Mouse (Mus musculus) liver, embryonic 14.5 days (tissue): ENCODE measurements around the gene Uba52. TPM values are rescaled to one million over a fixed set of nuclear protein-coding genes. Genes with fewer than 3 reads are reported as not detected.
A peak's percentile ranks its signal among the peaks of the same experiment; 100 is the strongest.

Experiments
- ATAC-seq: fragments of 200-750 bp; cut with Nextera tagmentation; 2 replicates; pipeline ENCODE4 v1.8.0; 2017; ENCODE audit warnings: moderate number of reproducible peaks, mild to moderate bottlenecking, moderate library complexity; ENCODE audit not compliant: insufficient read depth
- DNase-seq, 3 experiments: peaks; one replicate each; pipeline ENCODE4 v3.0.0-alpha.2; 2012 to 2013; ENCODE audit warnings: low read depth in 3 of 3, low spot score in 3 of 3
- H3K27ac ChIP-seq: fragments of 300-500 bp; sonication (generic); 2 replicates; pipeline ENCODE4 v1.5.1; 2014; ENCODE audit warnings: moderate library complexity, mild to moderate bottlenecking, control low read depth, inconsistent platforms
- H3K27me3 ChIP-seq: fragments of 300-500 bp; sonication (generic); 2 replicates; pipeline ENCODE4 v1.6.1; 2014; ENCODE audit warnings: mild to moderate bottlenecking, low read length, moderate library complexity; ENCODE audit not compliant: control insufficient read depth, insufficient read depth
- H3K36me3 ChIP-seq: fragments of 300-500 bp; sonication (generic); replicated peaks from 2 replicates; pipeline ENCODE4 v1.6.1; 2014; ENCODE audit warnings: low read depth; ENCODE audit not compliant: control insufficient read depth, insufficient read depth
- H3K4me1 ChIP-seq, 2 experiments: fragments of 200-500 bp in 1 of 2; fragments of 300-500 bp in 1 of 2; sonication (generic) in 1 of 2; replicated peaks; 2 replicates each; pipeline ENCODE4 v1.6.1; 2012 to 2014; ENCODE audit warnings: antibody characterized with exemption in 1 of 2, inconsistent platforms in 1 of 2, low read length in 1 of 2; ENCODE audit not compliant: control insufficient read depth in 2 of 2, insufficient read depth in 2 of 2
- H3K4me2 ChIP-seq: fragments of 300-500 bp; sonication (generic); 2 replicates; pipeline ENCODE4 v1.6.1; 2014; ENCODE audit warnings: low read depth, mild to moderate bottlenecking, control low read depth, moderate library complexity
- H3K4me3 ChIP-seq, 2 experiments: fragments of 200-500 bp in 1 of 2; fragments of 300-500 bp in 1 of 2; sonication (generic) in 1 of 2; 2 replicates each; pipeline ENCODE4 v1.5.1; 2012 to 2014; ENCODE audit warnings: low read depth in 2 of 2, low read length in 2 of 2, mild to moderate bottlenecking in 2 of 2, control low read depth in 1 of 2, inconsistent platforms in 1 of 2, moderate library complexity in 1 of 2; ENCODE audit not compliant: insufficient read depth in 1 of 2
- H3K9ac ChIP-seq: fragments of 300-500 bp; sonication (generic); replicated peaks from 2 replicates; pipeline ENCODE4 v1.6.1; 2014; ENCODE audit warnings: mild to moderate bottlenecking, control low read depth, moderate library complexity
- H3K9me3 ChIP-seq: fragments of 300-500 bp; sonication (generic); 2 replicates; pipeline ENCODE4 v1.6.1; 2016; ENCODE audit warnings: low read length, mixed read lengths; ENCODE audit not compliant: control insufficient read depth
- CTCF ChIP-seq: IDR thresholded peaks from 2 replicates; pipeline ENCODE4 v1.5.1; 2016; ENCODE audit warnings: antibody characterized with exemption, low read depth, control low read depth
- EP300 ChIP-seq: IDR thresholded peaks from 2 replicates; pipeline ENCODE4 v1.6.1; 2016; ENCODE audit warnings: antibody characterized with exemption, low read depth
- WGBS: fragments of 180-500 bp; shearing (Covaris S2); extraction: QIAGEN DNeasy Blood & Tissue Kit; methylation state at CpG from one replicate; pipeline ENCODE4 v1.1.7; 2014; ENCODE audit not compliant: insufficient replicate concordance; 5-methylcytosine and 5-hydroxymethylcytosine counted together
- polyA plus RNA-seq, 2 experiments: library from polyadenylated mRNA; depleted of rRNA in 1 of 2; stranded (reverse) in 1 of 2; unstranded in 1 of 2; fragments of >200 nt; fragmentation: Nextera tagmentation in 1 of 2; extraction: Ambion mirVana in 1 of 2; gene quantifications; 2 replicates each; pipeline versions ENCODE4 v1.2.1 to v1.2.3; 2012 to 2014

Uba52 gene
- polyA plus RNA-seq, 2 experiments = 773 to 870 TPM

- DNase-seq = no peak
- TF ChIP-seq EP300 (no peak), CTCF (no peak)
- no peak overlapping the region for H3K27ac ChIP-seq
- 0 out of 4 replicates have a peak, but pooled peaks cover 0 to 2% of the 10 kb centered on the region in 2 experiments for H3K4me1 ChIP-seq
- H3K9ac ChIP-seq = no peak overlapping the region
- no peaks in the 10 kb centered on the region for H3K9me3 ChIP-seq
- ATAC-seq = no peak
- peak overlapping the region in 1 of 2 experiments; percentile 33; a peak in 2 of 4 replicates for H3K4me3 ChIP-seq
- H3K27me3 ChIP-seq = peaks cover 99% of the 10 kb centered on the region
- H3K4me2 ChIP-seq = peak overlapping the region; percentile 44
- H3K36me3 ChIP-seq = no peaks in the 10 kb centered on the region
- 1% methylated on average over 36 of the region's 41 CpGs for WGBS
Measured at GRCm38 (mm10) chr8:70489576-70489975, 21.0 kb downstream of the Uba52 start.

- no peak overlapping the region for H3K9ac ChIP-seq
- no peak for TF ChIP-seq CTCF
- TF ChIP-seq EP300 = no peak
- H3K27ac ChIP-seq = no peak overlapping the region
- H3K4me3 ChIP-seq = peak overlapping the region in 1 of 2 experiments; percentile 33; a peak in 2 of 4 replicates
- H3K36me3 ChIP-seq = no peaks in the 10 kb centered on the region
- DNase-seq (no peak), ATAC-seq (no peak)
- no peaks in the 10 kb centered on the region for H3K9me3 ChIP-seq
- peak overlapping the region; percentile 44 for H3K4me2 ChIP-seq
- peaks cover 97% of the 10 kb centered on the region for H3K27me3 ChIP-seq
- WGBS = 3% methylated on average over 14 of the region's 14 CpGs
- 0 out of 4 replicates have a peak, but pooled peaks cover 0 to 2% of the 10 kb centered on the region in 2 experiments for H3K4me1 ChIP-seq
Measured at GRCm38 (mm10) chr8:70488931-70489470, 21.6 kb downstream of the Uba52 start.

- H3K4me2 ChIP-seq = peak overlapping the region; percentile 43
- 1% methylated on average over 55 of the region's 55 CpGs for WGBS
- no peak overlapping the region for H3K27ac ChIP-seq
- ATAC-seq (0 out of 2 replicates have a peak, but pooled peaks have one; percentile 26), DNase-seq (no peak)
- TF ChIP-seq EP300 (no peak), CTCF (no peak)
- H3K27me3 ChIP-seq = peaks cover 94% of the 10 kb centered on the region
- no peaks in the 10 kb centered on the region for H3K9me3 ChIP-seq
- no peak overlapping the region for H3K9ac ChIP-seq
- no peaks in the 10 kb centered on the region for H3K36me3 ChIP-seq
- peak overlapping the region in 1 of 2 experiments; percentile 31; a peak in 2 of 4 replicates for H3K4me3 ChIP-seq
- 0 out of 4 replicates have a peak, but pooled peaks cover 0 to 2% of the 10 kb centered on the region in 2 experiments for H3K4me1 ChIP-seq
Measured at GRCm38 (mm10) chr8:70487993-70488796, 22.4 kb downstream of the Uba52 start.

DNA sequence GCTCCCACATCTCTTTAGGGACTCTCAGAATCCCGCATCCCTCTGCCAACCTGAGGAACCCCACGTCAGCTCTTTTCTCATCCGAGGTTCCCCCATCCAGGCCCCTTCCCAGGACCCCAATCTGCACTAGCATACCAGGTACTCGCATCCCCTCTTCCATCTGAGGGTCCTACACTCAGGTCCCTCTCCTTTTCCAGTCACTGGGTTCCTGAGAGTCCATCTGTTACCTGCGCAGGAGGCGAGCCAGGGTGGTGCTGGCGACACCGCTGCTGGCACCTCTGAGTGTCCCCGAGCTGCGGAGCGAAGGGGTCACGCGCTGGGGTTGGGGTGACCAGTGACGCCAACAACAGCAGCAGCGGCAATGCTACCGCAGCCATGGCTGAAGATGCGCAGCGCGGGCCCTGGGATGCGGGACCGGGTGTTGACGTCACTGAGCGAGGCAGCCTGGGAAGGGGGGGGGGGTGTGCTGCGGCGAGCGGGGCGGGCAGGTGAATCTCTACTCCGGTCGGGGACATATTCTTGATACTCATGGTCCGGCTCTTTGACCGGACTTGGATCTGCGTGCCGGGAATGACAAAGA, 23.6 kb downstream of the Uba52 start, which contains the start of gene Tmem59l:
Tmem59l (minus strand) TSS at position 418 of the 580 bp plus-strand sequence.
- peaks cover 87% of the 10 kb centered on the region for H3K27me3 ChIP-seq

More for the DNA sequence above, 23.6 kb downstream of the Uba52 start, which contains the start of gene Tmem59l:
- Histone ChIP-seq H3K4me1 (0 out of 4 replicates have a peak, but pooled peaks cover 0 to 2% of the 10 kb centered on the region in 2 experiments), H3K27ac (no peak within 1 kb of the TSS), H3K4me3 (peak within 1 kb of the TSS in 1 of 2 experiments; percentile 31; a peak in 1 of 4 replicates), H3K9me3 (no peaks in the 10 kb centered on the region), H3K9ac (no peak within 1 kb of the TSS), H3K36me3 (no peaks in the 10 kb centered on the region), H3K4me2 (peak within 1 kb of the TSS; percentile 43)
- no peak for ATAC-seq
- no peak for DNase-seq
- 15% methylated on average over 33 of the region's 33 CpGs for WGBS
- TF ChIP-seq EP300 = no peak
- TF ChIP-seq CTCF = no peak
